Mouse (Mus musculus) urinary bladder, postnatal 36 days (tissue): ENCODE data around the gene Npsr1.

Experiments used
- DNase-seq, 2 experiments: peaks; one replicate each; pipeline ENCODE4 v3.0.0; 2022; ENCODE audit warnings: low spot score in 2 of 2, mixed read lengths in 1 of 2

The Npsr1 gene

DNA sequence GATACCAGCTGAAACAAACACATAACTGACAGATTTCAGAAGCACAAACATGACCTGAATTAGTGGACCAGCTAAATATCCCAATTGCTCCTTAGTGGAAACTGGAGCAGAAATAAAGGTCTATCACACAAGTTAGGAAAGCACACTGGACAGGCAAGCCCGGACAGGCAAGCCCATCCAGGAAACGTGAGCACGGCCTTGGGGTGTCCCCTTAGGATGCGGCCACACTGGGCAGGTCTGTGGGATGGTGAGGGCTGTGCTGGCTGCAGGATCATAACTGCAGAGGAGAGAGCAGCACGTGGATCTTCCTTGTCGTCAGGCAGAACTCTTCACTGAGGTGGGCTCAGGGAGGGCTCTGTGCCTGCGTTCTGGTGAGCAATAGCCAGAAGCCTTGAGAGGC lies at the start of gene Npsr1:
TSS of gene Npsr1 (plus strand) at position 301 of the 400 bp plus-strand sequence.
- no peak for DNase-seq

DNA sequence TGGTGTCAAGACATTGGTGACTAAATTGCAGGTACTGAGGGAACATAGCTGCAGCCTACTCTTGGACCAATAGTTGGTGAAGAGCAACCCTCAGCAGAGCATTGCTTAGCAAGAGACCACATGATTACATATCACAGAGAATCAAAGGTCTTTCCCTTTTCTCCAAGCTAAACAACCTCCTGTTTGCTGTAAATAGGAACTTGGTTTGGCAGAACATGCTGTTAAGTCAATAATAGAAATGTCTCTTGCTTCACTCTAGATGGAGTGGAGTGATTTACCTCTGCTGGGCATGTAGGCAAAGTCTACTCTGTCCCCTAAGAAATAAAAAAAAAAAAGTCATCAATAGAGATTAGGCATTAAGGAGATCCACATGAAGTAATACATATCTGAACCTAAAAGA lies 46.3 kb upstream of the Npsr1 start:
- DNase-seq: no peak

DNA sequence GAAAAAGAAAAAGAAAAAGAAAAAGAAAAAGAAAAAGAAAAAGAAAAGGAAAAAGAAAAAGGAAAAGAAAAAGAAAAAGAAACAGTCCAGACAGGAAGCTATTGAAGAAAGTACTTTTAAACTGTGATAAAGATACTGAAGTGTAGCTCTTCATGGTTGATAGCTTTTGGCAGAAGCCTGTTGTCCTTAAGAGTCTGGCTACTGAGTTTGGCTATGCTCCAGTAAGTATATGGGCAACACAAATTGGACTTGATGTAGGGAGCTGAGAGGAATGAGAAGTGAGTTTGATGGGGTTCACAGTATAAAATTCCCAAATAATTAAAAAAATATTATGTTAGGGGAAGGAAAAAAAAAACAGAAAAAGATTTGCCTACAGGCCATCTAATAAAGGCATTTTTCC lies 34.5 kb upstream of the Npsr1 start:
- no peak for DNase-seq

DNA sequence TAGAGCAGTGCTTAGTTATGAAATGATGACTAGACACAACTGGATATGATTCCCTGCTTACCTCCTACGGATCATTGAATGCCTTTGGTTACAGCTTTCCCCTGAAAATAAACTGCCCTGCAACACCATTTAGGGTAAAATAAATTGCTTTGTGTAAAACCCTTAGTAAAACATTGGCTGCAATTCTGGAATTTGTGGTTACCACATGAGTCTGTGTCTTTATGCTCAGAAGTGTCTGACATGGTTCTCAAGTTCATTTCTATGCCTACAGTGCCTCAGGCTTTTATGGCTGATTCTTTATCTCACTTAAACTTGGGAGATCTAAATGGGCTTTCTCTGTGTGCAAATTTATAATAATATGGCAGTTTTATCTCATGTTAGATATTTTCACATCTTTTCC lies 26.1 kb upstream of the Npsr1 start:
- DNase-seq: no peak

DNA sequence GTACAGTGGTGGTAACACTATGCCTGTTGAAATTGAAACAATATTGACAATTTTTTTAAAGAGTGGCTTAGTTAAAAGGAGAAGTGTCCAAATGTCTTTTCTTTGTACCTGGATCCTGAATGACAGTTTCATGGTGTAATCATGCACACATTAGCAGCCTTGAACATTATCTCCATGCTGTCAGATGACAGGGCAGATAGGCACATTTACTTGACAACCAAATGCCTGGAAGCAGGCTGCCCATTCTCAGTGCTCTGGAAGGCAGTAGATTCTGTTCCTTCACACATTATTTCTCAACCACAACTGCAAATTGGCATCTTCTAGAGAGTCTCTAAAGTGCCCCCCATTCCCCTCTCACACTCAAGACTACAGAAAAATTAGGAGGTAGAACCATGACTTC lies 20.2 kb upstream of the Npsr1 start:
- no peak for DNase-seq

DNA sequence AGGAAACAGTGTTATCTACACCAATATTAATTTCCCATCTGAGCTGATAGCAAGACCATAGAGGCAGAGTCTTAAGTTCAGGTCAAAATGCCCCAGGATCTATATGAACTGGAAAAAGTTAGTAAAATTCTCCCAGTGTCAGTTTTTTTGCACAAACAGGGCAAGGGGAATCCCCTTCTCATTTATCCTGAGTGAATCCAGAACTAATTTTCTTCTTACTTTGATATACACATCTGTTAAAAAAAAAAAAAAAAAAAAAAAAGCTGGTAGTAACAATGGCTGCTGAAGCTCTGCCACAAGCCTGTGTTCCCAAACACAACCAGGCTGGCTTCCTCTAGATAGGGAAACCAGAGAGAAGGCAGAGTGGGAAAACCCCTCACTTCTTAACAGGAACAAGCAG lies 5.9 kb upstream of the Npsr1 start:
- no peak for DNase-seq

DNA sequence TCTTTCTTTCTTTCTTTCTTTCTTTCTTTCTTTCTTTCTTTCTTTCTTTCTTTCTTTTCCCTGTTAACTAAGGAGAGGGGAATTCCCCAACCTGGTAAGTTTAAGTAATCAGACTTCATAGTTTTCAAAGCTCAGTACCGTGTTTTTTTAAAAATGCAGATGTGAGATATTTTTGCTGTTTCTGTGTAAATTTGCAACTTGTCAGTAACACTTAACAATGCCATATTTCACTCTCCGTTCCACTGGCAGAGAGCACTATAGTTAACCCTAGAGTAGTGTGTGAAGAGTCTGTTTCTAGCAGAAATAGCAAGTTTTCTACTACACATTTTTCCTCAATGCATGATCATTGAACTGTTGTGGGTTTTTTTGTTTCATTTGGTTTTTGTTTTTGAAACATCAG lies 730 bp downstream of the Npsr1 start:
- DNase-seq: no peak

DNA sequence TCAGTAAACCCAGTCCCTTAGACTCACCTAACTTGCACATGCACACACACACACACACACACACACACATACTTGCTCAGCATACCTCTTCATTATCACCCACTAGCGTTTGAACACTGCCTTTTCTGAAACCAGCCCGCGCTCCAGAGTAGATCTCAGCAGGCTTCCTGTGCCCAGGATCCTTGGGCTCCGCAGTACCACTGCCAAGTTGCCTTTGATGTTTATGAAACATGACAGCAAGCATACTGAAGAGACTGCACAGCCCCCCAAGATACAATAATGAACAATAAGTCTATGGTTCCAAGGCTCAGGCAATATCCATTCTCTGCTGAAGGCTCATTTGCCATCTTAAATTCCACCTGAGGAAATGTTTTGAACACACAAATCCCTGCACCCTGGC lies 1.8 kb downstream of the Npsr1 start:
- DNase-seq: no peak

DNA sequence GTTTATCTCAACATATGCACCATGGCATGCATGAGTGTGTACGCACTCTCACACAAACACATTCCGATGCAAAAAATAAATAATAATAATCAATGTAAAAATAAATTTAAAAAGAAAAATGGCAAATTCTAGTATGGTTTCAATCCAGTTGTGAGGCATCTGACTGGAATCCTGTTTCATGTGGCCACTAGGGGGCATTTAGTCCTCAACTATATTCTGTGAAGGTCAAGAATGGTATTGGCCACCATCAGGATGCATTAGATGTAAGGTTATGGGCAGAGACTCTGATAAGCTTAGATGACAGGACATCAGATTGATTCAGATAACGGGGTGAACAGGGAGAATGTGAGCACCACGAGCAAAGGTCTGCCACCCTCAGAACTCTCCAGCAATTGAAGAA lies 21.6 kb downstream of the Npsr1 start:
- DNase-seq: no peak

DNA sequence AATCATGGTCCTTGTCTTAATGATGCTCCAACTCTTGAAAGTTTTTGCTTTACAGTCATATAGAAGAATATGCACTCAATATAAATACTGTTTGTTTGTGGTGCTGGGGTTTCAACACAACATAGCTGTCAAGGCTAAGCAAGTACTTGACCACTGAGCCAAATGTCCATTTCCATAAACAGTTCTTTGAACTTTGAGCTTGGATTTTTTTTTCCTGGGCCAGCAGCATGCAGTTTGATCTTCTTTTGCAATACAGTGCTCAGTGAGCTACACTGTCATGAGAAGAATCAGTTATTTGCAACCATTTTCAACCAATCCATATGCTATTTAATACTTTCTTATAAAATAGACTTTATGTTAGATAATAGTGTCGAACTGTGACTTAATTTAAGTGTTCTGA lies 35.3 kb downstream of the Npsr1 start:
- DNase-seq: no peak

DNA sequence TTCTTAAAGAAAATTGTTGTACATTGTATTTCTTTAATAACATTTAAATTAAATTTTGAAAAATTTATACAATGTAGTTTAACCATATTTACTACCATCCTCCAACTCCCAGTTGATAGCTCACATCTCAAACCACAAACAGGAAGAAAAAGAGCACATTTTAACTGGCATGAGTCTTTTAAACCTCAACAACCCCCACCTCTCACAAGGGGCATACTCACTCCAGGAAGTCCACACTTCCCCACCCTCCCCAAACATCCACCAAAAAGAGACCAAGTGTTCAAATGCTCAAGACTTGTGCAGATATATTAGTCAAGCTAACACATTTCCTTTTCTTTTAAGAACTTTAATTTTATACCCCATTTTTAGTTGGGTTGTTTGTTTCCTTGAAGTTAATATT lies 38.6 kb downstream of the Npsr1 start:
- no peak for DNase-seq

DNA sequence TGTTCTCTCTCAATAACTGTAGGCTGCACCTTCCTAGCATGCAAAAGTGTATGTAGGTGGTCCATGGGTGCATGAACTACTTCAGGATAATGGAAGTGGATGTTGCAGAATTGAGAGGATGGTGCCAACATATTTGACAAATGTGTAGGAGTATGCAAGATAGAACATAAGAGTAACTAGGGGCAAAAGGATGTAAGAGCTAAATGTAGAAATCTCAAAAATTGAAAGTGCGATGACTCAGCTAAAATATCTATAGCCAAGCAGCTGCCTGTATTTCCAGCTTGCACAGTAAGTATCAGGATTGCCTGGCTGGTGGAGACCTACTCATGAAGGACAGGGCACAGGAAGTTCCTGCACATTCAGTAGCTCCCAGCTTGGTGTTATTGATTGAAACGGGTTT lies 46.5 kb downstream of the Npsr1 start:
- no peak for DNase-seq

DNA sequence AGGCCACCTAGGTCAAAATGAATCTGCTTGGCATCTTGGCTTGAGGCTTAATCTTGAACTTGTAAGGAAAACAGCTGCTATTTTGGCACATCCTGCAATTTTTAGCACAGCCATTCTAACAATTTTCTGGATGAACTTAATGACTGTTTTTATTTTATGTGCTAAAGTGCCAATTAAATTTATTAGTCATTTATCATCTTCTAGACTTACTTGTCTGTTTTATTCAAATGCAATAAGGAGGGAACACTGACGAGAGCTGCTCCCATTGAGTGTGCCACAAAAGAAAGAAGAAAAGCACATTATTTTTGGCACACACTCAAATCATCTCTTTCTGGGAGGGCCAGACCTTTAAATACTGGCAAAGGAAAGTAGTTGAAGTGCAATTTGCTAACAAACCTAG lies 59.4 kb downstream of the Npsr1 start:
- DNase-seq: no peak

DNA sequence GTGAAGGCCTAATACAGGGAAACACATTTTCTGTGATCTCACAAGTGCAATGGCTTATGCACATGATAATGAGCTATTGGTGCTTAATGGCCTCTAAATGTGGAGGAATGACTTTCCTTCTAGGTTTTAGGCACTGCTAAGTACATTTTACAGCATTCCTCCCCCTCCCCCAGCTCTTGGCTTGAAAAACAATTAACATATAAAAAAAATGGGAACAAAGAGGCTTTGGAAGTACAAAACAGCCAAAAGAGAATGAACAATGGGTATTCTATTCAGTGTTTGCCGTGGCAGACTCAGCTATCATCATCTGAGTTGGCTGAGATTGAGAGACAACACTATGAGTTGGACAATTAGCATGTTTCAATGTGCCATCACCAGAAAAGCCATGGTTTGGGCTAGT lies 62.6 kb downstream of the Npsr1 start:
- DNase-seq: no peak

DNA sequence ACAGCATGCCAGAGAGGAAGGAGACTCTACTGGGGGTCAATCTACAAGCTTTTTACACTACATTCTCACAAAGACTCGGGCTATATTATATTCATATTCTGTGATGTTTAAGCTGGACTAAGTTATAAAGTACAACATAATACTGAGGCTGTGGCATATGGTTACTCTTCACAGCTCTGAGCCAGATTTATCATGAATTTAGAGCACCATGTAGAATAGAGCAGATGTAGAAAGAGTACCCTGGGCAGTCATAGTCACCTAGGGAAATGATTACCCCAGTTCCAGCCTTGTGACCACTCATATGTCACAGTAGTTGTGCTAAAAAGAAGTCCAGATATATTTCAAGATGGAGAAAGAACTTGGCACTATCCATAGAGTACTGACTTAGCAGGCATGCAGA lies 70.7 kb downstream of the Npsr1 start:
- no peak for DNase-seq

DNA sequence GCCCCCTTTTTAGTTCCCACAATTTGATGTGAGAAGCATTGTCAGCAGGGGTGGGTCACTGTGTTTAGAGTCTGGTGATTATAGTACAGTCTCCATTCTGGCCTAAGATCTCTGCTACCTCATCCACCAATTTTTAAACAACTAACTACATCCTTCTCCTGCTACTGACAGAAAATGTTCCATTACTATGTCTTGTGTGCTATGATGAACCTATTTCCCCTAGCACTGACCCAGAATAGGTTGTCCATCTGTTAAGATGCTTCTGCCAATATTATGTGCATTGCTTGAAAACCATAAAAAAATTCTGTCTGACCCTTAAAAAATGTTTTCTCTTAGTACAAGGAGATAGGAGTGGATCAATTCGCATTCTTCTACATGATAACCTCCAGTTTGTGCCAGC lies 72.9 kb downstream of the Npsr1 start:
- DNase-seq: no peak

DNA sequence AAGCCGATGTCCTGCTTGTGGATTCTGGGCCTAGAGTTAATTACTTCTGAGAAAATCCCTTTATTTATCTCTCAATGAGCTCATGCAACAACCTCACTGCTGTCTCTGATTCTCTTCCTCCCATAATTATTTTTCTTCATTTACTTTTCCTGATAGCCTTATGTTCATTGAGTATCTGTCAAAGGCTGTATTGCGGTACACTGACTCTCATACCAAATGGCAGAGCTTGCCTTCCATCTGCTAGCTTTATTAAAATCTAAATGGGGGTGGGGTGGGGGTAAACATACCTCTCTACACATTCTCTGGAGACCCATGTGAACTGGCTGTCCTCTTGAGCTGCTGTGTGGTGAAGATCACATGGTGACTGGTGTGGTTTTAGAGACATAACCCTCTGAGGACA lies 80.9 kb downstream of the Npsr1 start:
- no peak for DNase-seq

DNA sequence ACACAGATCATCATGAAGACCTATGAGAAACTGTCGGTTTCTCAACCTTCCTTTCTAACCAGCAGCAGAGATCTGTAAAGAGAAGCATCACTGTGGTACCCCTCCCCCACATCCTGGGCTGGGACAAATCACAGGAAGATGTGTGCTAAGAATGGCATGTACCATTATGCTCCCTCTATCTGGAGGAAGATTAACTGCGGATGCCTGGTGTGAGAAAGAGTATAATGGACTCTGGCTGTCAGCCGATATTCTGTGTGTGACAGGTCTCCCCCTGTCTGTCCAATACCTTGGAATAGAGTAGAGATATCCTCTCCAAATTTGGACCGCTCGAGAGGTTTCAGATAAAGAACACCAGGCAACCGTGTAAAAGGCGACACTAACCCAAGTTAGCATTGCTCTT lies 83.1 kb downstream of the Npsr1 start:
- no peak for DNase-seq

DNA sequence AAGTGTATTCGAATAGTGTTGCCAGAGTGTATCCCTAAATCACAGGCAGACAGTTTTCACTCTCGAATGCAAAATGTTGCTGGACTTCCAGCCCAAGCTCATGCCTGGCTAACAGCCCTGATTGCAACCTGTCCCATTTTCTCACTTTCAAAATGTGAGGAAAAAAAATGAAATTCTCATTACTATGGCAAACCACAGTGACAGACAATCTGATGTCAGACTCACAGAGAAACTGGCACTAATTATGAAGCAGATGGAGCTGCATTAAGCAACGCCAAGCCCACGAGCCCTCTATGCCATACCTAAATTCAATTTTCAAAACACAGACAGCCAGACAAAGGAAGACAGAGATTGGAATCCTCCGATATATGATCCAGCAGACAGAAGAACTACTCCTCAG lies 88.5 kb downstream of the Npsr1 start:
- DNase-seq: no peak

DNA sequence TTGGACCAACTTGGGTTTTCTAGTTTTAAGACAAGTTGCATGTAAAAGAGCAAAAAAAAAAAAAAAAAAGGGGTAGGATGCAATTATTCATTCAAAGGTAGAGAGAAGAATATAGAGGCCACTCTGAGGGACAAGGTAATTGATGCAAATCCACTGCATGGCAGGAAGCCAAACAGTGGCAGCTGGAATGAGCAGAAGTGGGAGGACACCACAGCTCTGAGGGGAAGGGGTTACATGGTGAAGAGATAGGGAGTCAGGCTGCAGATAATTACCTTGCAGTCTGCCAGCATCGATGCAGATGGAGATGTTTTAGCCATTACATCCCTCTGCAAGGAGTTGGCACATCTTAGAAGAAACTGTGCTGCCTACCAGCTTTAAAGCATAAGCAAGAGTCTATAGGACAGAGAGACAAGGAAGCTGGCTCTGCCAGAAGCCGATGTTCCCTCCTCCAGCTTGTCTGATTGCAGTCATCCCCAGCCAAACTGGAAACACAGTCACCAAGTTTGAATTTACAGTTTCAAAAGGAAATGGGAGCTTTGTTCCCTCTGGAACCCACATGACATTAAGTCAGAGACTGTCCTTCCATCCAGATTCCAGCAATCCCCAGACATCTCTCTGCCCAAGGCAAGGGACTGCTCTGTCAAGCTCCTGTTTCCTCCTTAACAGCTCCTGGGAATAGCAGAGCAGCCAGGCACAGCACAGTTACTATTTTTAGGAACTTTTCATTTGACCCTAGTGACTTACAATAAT lies 91.9 kb downstream of the Npsr1 start:
- no peak for DNase-seq

DNA sequence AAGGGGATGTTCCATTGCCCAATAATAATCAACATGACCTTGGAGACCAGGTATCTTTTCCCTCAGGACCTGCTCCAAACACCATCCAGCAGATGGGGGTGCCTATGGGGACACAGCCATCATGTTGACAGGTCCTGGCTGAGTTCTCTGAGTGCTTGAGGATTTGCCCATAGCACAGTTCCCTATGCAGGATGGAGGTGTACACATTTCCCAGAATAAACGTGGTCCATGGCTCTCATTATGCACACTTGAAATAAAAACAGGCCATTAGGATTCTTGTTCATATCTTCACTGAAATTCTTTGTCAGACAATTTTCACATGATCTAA lies 92.4 kb downstream of the Npsr1 start:
- no peak for DNase-seq

DNA sequence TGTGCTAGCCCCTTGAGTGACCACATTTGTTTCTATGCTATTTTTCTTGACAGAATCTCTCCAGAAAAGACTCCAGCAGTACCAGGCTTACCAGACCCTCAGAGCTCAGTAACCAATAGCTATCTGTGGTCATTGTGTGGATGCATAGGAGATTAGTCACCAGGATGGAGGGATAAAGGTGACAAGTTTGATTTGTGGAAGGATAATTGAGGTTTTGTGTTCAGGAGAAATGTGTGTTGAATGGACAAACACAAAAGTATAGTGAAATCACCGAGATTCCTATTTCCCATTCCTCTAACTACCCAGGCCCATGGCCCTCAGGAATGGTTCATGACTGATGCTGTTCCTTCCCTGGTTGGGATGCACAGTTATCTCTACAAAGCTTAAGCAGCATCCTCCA lies 100.5 kb downstream of the Npsr1 start:
- DNase-seq: no peak

DNA sequence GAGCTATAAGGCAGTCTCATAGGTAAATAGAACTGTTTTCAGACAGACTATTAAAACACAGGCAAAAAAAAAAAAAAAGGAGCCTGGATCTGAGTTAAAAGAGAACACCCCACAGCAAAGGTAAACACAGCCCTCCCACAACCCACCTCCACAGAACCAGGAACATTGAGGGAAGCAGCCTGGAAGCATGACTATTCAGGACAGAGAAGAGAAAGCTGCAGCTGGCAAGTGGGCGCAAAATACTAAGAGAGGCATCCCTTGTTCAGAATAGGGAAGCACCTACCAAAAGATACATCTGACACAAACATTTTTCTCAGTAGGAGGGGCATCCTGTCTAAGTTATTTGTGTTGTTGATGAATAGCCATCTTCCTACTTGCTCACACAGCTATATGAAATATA lies 113.8 kb downstream of the Npsr1 start:
- DNase-seq: no peak

DNA sequence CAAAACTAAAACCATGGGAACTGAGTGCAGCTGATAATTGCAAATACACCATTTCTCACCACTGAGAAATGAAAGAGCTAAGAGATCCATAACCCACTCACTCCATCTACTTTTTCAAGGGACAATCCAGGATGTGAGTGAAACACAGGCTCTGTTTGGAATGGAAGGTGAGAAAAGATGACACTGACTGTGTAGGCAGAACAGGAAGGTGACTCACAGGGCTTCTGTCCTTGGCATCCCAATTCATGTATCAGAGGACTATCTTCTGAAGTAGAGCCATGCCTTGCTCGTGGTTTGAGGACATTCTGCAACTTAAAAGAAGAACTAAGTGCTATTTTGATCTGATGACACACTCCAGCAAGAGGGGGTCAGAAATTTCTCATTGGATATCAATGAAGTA lies 119.9 kb downstream of the Npsr1 start:
- no peak for DNase-seq

DNA sequence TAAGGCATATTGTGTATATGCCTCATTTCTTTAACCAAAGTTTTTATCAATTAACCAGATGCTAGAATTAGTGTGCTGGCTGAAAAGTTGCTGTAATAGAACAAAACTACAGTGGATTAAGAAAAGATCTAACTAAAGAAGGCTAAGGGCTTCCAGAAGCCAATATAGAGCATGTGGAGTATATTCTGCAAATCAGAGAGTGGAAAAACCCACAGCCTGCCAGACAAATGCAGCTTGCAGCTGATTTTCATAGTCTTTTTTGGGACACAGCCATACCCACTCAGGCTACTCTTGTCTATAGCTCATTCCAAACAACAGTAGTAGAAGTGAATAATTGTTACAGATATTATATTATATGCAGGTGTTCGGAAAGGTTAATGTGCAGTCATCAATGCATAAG lies 138.7 kb downstream of the Npsr1 start:
- DNase-seq: no peak
